In genomic region chr10:111527057-111527456, GRCm38 (mm10) we compare ENCODE assay signal across 13 mouse cellular contexts. TPM values are rescaled to one million over a fixed set of nuclear protein-coding genes. Genes with fewer than 3 reads are reported as not detected.
DNase-seq lines count a peak whose midpoint lies in the region; ATAC-seq and TF ChIP-seq lines count a peak whose summit lies in the region.
"Had no signal": no experiment of that assay in that cellular context is flagged by ENCODE, and none has a peak within 500 bp of the region (broad histone marks: within the 10 kb centered on the region; RNA-seq: fewer than 3 reads in every experiment).

No protein-coding gene starts in this region.

- no peak overlapping the region for H3K9ac ChIP-seq in intestine, embryonic 15.5 days
- no peak overlapping the region for H3K9ac ChIP-seq in intestine, postnatal 0 days (ENCODE audit: low read depth, low read length)
- no peak overlapping the region for H3K9ac ChIP-seq in intestine, embryonic 16.5 days (ENCODE audit: low read depth, low read length)
- H3K9ac ChIP-seq: neural tube, embryonic 12.5 days had no signal

- 0 out of 2 replicates have a peak, but pooled peaks cover 9% of the 10 kb centered on the region for H3K4me1 ChIP-seq in intestine, embryonic 15.5 days (replicated peaks)
- no peaks in the 10 kb centered on the region for H3K4me1 ChIP-seq in intestine, postnatal 0 days (replicated peaks; ENCODE audit: control insufficient read depth, insufficient read depth, low read length)
- peaks cover 2% of the 10 kb centered on the region; the same call in 1 of the 2 replicates for H3K4me1 ChIP-seq in intestine, embryonic 16.5 days (ENCODE audit: control insufficient read depth, insufficient read depth, low read length)

- TF ChIP-seq CTCF in intestine, postnatal 0 days (IDR thresholded peaks at IDR 0.05; ENCODE audit: low read depth) = no peak

- H3K9me3 ChIP-seq in intestine, embryonic 15.5 days = no peaks in the 10 kb centered on the region
- no peaks in the 10 kb centered on the region for H3K9me3 ChIP-seq in intestine, postnatal 0 days (ENCODE audit: control insufficient read depth)
- H3K9me3 ChIP-seq in intestine, embryonic 16.5 days (ENCODE audit: control insufficient read depth, low read length) = no peaks in the 10 kb centered on the region
- H3K9me3 ChIP-seq: neural tube, embryonic 12.5 days had no signal

- H3K27me3 ChIP-seq in intestine, embryonic 15.5 days (replicated peaks) = no peaks in the 10 kb centered on the region
- H3K27me3 ChIP-seq in intestine, postnatal 0 days (replicated peaks; ENCODE audit: control insufficient read depth, insufficient read depth, low read length) = no peaks in the 10 kb centered on the region
- no peaks in the 10 kb centered on the region for H3K27me3 ChIP-seq in intestine, embryonic 16.5 days (replicated peaks; ENCODE audit: control insufficient read depth, insufficient read depth, low read length)
- H3K27me3 ChIP-seq: neural tube, embryonic 12.5 days had no signal

- H3K27ac ChIP-seq in intestine, embryonic 15.5 days = no peak overlapping the region
- no peak overlapping the region for H3K27ac ChIP-seq in intestine, postnatal 0 days (ENCODE audit: low read depth, low read length)
- no peak overlapping the region for H3K27ac ChIP-seq in intestine, embryonic 16.5 days (ENCODE audit: low read length)
- H3K27ac ChIP-seq: neural tube, embryonic 12.5 days had no signal

- no peak overlapping the region for H3K4me2 ChIP-seq in intestine, embryonic 15.5 days (replicated peaks)
- no peak overlapping the region for H3K4me2 ChIP-seq in intestine, postnatal 0 days (replicated peaks; ENCODE audit: low read depth)
- no peak overlapping the region for H3K4me2 ChIP-seq in intestine, embryonic 16.5 days (ENCODE audit: low read depth, low read length)
- H3K4me2 ChIP-seq: neural tube, embryonic 12.5 days had no signal

- peak; percentile 55 for ATAC-seq in intestine, embryonic 15.5 days
- ATAC-seq in intestine, postnatal 0 days = no peak
- ATAC-seq in intestine, embryonic 16.5 days = peak; percentile 38; the same call in 1 of the 2 replicates
- ATAC-seq in megakaryocyte, adult 5-6 weeks (ENCODE audit: poor library complexity, severe bottlenecking) = no peak
- ATAC-seq: lung, postnatal 0 days had no signal

- H3K36me3 ChIP-seq in intestine, embryonic 15.5 days = no peaks in the 10 kb centered on the region
- H3K36me3 ChIP-seq in intestine, postnatal 0 days (ENCODE audit: control insufficient read depth, insufficient read depth) = no peaks in the 10 kb centered on the region
- no peaks in the 10 kb centered on the region for H3K36me3 ChIP-seq in intestine, embryonic 16.5 days (ENCODE audit: control insufficient read depth, insufficient read depth, low read length)
- H3K36me3 ChIP-seq: neural tube, embryonic 12.5 days had no signal

- H3K4me3 ChIP-seq in intestine, embryonic 15.5 days (replicated peaks) = no peak overlapping the region
- no peak overlapping the region for H3K4me3 ChIP-seq in intestine, postnatal 0 days (ENCODE audit: low read depth, low read length)
- no peak overlapping the region for H3K4me3 ChIP-seq in intestine, embryonic 16.5 days (ENCODE audit: low read length)
- H3K4me3 ChIP-seq: neural tube, embryonic 12.5 days had no signal

- 68% methylated on average over 5 of the region's 5 CpGs for WGBS in intestine, embryonic 15.5 days
- WGBS in intestine, postnatal 0 days = 54% methylated on average over 5 of the region's 5 CpGs
- WGBS in intestine, embryonic 16.5 days = 59% methylated on average over 5 of the region's 5 CpGs

- peak; percentile 94 for DNase-seq in brain, adult 2 months (ENCODE audit: low read depth, low spot score)
- peak; percentile 47 for DNase-seq in cerebellum, adult 11 months
- no peak for DNase-seq in heart, postnatal 4 days
- DNase-seq: heart, adult 18-20 months; kidney, adult 2 months; liver; midbrain, embryonic 14.5 days had no signal

RNA-seq across cellular contexts. Expression of gene Phlda1, which starts 21.0 kb away (rescaled TPM):
- 38.6 and 43.2 TPM in 2 replicates for polyA plus RNA-seq in intestine, embryonic 15.5 days (2015; fragmentation: Nextera tagmentation; extraction: Ambion mirVana)
- 21.0 and 21.4 TPM in 2 replicates for polyA plus RNA-seq in intestine, postnatal 0 days (2015; fragmentation: Nextera tagmentation; extraction: Ambion mirVana)
- polyA plus RNA-seq in intestine, embryonic 16.5 days (2015; fragmentation: Nextera tagmentation; extraction: Ambion mirVana) = 31.9 and 32.2 TPM in 2 replicates
- total RNA-seq in megakaryocyte, adult 5-6 weeks (2015) = 8.6 and 9.1 TPM in 2 replicates
- total RNA-seq in megakaryocyte, adult 5-6 weeks (2017) = 0.84 and 1.2 TPM in 2 replicates
- 10 to 100 TPM; 33.7 to 35.1 TPM for total RNA-seq in heart, postnatal 4 days (2021)

RNA-seq across cellular contexts. Expression of gene Nap1l1, which starts 54.0 kb away (rescaled TPM):
- polyA plus RNA-seq in intestine, embryonic 15.5 days (2015; fragmentation: Nextera tagmentation; extraction: Ambion mirVana) = 168 and 196 TPM in 2 replicates
- 62.1 and 64.2 TPM in 2 replicates for polyA plus RNA-seq in intestine, postnatal 0 days (2015; fragmentation: Nextera tagmentation; extraction: Ambion mirVana)
- polyA plus RNA-seq in intestine, embryonic 16.5 days (2015; fragmentation: Nextera tagmentation; extraction: Ambion mirVana) = 118 and 140 TPM in 2 replicates
- 369 and 375 TPM in 2 replicates for total RNA-seq in megakaryocyte, adult 5-6 weeks (2015)
- 346 and 431 TPM in 2 replicates for total RNA-seq in megakaryocyte, adult 5-6 weeks (2017)
- total RNA-seq in heart, postnatal 4 days (2021) = 100 to 1,000 TPM; 119 to 120 TPM

Comparison
In these comparisons a context has a peak if more than half of its experiments do, and no peak if none do; other contexts are left out.
1. ATAC-seq: peak in intestine, embryonic 15.5 days (single experiment) and intestine, embryonic 16.5 days (single experiment); none in intestine, postnatal 0 days (single experiment) and megakaryocyte, adult 5-6 weeks (single experiment).